Mouse (Mus musculus): Measurements from ENCODE around the gene Eda.

- TF ChIP-seq MAX (IDR thresholded peaks at IDR 0.05): no peak
- TF ChIP-seq CTCF (IDR thresholded peaks at IDR 0.05; ENCODE audit: control insufficient read depth, insufficient read depth, insufficient read length): no peak
Observed at GRCm38 (mm10) chrX:99975985-99976924, 849 bp downstream of the Eda start.
